Mouse (Mus musculus) testis, adult 2 months (tissue): ENCODE results near the gene Hcn2.

Experiments
- CTCF ChIP-seq: fragments of 200-500 bp; IDR thresholded peaks from 2 replicates; pipeline ENCODE4 v1.5.1; 2012; ENCODE audit warnings: low read depth, mild to moderate bottlenecking, inconsistent platforms, low read length, moderate library complexity; ENCODE audit not compliant: control insufficient read depth, insufficient read depth, insufficient replicate concordance
- POLR2A ChIP-seq: fragments of 200-500 bp; IDR thresholded peaks from 2 replicates; pipeline ENCODE4 v1.6.1; 2012; ENCODE audit warnings: low read depth, mild to moderate bottlenecking, inconsistent platforms, low read length, moderate library complexity; ENCODE audit not compliant: control insufficient read depth

DNA sequence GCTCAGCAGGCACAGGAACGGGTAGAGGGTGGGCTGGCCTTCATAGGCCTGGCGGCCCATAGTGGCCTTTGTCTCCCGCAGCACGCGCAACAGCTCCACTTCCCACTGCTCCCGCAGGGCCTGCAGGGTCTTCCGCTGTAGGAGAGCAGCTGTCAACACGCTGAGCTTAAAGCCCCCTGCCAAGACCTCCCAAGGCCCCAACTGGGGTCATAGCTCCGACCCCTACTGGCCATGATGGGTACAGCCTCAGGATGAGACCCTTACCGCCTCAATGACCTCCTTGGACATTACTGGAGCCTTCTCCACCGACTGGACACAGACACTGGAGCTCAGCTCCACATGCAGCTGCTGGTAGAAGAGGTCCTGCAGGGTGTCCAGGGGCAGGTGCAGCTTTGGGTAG lies 24.4 kb downstream of the Hcn2 start:
- TF ChIP-seq POLR2A (no peak), CTCF (0 out of 2 replicates have a peak, but pooled peaks have one; percentile 4)
